Mouse (Mus musculus) cerebellum, adult 11-12 months (tissue): ENCODE measurements around the gene Mamdc2.
"Not testable (repeated sequence)": the region's sequence is repeated elsewhere in the genome, so short reads cannot be mapped to it uniquely, and the experiment has no call there.

ENCODE experiments used
- DNase-seq: peaks from one replicate; pipeline ENCODE4 v3.0.0; 2022

The Mamdc2 gene

DNA sequence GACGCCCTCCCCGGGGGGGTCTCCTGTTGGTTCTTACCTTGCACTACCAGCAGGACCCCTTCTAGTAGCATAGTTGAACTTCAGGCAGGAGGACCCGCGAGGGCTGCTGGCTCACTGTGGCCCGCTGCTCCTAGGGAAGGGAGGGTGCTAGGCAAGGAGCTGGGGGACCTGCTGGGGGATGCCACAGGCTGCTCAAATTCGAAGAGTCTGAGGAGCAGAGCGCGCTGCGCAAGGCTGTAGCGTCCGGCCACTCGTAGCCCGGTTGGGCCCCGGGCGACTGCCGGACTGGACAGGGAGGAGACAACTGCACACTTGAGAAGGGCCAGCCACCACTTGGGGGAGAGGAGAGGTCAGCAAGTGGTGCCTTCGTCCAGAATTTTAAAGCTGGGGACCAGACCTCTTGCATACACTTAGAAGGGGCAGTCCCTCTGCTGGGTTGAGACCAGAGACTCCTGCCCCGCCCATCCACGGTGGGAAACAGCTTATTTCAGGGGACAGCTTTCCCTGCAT is at the start of gene Mamdc2:
TSS of gene Mamdc2 (minus strand) at position 455 of the 510 bp plus-strand sequence.
- peak; percentile 16 for DNase-seq

DNA sequence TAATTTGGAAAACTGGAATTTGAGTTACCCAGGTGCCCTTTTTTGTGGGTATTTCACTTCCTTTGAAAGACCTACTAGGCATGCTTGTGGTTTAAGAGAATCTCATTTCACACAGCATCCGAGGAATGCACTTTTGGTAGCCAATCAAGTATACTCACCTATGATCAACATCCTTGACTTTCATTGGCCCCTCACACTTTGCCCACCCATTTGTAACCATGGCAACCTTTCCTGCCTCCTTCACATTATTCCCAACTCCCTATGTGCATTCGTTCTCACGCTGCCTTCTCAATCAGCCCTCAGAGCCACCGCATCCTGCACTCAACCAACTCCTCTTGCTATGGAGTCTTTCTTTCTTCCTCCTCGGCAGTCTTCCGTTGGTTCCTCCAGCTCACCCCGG is 49.8 kb upstream of the Mamdc2 start:
- DNase-seq = no peak

DNA sequence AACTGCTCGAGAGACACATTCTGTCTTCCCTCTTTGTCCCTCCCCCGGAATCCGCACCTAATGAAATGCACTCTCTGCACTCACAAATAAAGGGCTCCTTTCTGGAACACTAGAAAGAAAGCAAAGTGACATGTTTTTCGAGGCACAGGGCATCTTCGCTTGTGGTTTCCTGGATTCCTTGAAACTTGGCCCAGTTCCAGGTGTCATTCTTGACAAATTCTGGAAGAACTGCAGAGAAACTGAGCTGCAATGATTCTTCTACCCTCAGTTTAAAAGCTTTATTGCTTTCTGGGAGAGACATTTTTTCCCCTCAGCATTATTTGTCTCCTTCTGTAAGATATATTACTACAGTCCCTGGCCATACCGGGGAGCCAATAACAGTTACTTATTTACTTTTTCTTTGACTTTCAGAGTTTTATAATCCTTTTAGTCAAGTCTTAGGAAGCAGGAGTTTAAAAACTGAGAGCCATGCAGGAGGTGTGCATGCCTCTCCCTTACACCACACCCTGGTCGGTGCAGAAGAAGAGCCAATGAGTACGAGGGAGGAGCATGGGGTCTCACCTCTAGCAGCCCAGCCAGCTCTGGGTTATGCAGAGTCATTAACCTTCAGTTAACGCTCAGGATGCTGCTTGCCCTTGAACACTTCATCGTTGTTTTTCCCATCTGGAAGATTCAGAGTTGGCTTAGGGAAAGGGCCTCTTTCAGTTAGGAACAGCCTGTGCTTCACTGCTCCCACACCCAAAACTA is 49.1 kb upstream of the Mamdc2 start:
- no peak for DNase-seq

DNA sequence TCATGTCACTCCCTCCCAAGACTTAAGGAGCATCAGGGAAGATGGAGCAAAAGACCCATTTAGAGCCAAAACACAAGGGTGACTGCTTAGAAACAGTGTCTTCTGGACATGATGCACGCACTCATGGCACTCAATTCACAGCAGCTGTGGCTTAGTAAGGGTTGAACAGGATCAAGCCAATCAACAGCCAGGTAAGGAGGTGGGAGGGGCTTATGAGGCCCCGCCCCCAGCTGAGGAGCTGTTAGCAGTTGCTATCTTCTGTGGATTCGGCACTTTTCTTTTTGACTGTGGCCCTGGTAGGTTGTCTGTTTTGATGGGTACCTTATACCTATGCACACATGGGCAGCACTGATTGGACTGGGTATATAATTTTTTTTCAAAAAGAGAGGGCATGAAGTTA is 48.3 kb upstream of the Mamdc2 start:
- no peak for DNase-seq

DNA sequence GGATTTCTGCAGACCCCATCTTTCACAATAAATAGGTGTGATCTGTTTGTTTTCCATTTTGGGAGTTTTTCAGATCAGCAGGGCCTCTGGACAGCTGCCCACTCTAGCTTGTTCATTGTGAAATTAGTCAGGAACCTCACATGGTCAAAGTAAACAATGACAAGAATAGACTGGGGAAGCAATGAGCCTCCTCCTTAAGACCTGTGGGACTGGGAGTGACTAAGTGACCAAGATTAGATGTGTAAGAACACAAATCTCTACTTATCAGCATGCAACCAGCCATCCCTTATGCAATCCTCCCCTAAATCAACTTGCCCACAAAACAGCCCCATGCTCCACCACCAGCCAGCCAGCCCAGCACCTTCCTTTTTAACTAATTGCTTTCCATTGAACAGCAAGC is 44.4 kb upstream of the Mamdc2 start:
- no peak for DNase-seq

DNA sequence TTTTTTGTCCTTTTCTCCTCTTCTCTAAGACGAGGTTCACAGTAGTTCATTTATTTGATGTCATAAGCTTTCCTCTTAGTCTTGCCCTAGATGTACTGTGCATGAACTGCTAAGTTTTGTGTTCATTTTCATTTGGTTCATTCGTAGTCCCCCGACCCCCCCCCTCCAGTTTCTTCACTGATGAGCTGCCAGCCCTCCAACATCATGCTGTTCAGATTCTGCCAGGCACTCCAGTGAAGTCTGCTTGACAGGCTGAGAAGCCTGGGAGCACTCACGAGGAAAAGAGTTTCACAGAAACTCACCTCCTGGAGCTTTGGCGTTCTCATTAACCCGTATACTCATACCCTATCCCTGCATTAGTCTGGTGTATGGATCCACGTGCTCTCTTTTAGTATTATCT is 42.5 kb upstream of the Mamdc2 start:
- DNase-seq = not testable (repeated sequence)

DNA sequence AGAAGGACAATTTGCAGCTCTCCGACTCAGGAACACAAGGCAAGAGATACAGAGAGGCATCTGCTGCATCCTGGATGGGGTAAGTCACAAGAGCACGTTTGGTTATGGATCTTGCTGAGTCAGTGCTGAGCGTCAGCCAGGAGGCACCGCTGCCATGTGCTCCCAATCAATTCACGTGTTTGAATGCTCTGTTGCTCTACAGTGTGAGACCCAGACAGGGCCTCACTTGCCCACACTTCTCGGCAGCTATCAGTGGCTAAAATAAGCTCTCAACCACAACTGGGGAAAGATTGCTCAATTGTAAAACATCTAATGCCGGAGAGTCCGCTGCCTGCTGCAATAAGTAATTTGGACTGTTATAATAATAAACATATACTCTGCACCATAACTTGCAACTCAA is 41.5 kb upstream of the Mamdc2 start:
- DNase-seq = no peak

DNA sequence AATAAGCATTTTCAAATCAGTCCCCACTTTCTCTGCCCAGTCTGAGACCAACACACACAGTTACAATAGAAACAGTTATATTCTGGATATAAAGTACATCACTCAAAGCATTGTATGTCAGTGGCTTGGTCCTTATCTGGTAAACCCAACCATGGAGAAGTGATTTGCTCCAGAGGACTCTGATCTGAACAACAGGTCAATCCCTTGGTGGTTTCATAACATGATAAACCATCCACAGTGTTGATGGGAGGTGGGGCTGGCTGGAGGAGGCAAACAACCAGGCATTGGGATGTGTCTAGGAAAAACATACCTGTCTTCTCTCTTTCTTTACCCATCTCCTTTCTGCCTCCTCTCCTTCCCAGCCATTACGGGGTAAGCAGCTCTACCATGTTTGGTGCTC is 39.2 kb upstream of the Mamdc2 start:
- no peak for DNase-seq

DNA sequence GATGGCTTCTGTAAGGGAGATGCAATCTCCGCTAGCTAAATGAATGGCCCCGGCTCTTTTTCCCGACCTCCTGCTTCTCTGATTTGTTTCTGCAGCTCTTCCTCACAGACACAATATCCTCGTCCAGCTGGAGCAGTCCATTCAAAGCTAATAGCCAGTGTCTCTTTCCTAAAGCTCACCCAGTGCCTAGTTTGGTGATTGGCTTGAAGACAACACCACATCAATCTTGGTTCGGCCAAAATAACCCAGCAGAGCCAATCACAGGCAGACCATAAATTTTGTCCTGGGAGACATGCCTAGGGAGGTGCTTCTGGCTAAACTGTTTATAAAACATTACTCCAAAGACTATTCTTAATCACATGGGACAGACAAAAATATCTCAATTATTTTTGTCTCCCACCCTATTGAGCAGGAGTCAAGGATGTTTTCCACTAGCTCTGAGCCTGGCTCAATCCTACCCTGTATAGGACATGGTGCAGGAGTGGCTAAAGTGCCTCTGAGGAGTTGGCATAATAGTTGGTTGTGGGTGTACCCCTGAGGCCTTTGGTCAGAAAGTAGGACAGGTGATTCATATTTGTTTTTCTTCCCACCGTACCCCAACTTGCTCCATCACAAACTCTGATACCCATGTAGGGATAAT is 38.5 kb upstream of the Mamdc2 start:
- no peak for DNase-seq

DNA sequence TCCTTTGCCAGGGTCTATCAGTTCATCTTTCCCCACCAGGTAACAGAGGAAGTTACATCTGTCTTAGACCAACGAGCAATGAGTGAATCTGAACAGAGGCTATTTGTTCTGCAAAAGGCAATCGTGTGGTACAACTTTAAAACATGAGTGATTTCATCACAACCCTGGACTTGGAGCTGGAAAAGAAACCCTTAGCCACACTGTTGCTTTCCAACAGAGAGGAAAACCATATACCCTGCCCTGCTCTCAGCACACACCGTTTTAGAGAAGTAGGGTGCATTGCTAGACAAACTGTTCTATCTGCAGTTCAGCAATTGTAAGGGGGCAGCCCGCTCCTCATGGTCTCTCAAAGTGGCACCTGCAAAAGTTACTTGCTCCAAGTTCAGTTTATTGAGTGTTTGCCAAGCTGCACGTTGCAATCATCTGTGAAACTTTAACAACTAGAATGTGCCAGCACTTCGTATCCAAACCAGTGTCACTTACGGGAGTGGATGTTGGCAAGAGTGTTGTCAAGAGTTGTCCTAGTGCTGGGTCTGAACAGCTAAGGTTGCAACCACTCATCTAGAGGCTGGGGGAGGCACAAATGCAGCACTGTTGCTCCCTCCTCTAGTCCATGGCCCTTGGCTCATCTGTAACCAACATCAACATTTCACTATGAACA is 37.8 kb upstream of the Mamdc2 start:
- no peak for DNase-seq

DNA sequence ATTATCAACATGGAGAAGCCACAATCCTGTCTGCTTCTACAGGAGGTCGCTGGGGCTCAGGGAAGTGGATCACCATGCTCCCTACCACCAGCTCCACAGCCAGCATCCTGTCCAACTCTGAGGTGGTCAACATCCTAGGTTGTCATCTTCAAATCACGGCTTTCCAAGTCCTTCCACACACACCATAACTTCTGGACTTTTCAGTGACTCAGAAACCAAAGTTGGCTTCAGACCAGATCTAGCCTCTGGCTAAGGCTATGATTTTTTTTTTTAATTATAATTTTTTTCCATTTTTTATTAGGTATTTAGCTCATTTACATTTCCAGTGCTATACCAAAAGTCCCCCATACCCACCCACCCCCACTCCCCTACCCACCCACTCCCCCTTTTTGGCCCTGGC is 34.3 kb upstream of the Mamdc2 start:
- DNase-seq = not testable (repeated sequence)

DNA sequence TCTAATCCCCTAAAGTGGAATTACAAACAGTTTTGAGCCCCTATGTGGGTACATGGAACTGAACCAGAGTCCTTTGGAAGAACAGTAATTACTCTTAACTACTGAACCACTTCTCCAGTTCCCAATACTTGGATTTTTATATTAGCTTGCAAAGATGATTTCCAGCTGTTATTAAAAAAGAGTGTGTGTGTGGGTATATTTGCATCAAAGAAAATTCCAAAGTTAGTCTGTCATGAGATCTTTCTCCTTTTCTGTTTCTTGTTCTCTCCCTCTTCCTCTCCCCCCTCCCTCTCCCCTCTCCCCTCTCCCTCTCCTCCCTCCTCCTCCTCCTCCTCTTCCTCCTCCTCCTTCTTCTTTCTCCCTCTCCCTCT is 31.3 kb upstream of the Mamdc2 start:
- no peak for DNase-seq

DNA sequence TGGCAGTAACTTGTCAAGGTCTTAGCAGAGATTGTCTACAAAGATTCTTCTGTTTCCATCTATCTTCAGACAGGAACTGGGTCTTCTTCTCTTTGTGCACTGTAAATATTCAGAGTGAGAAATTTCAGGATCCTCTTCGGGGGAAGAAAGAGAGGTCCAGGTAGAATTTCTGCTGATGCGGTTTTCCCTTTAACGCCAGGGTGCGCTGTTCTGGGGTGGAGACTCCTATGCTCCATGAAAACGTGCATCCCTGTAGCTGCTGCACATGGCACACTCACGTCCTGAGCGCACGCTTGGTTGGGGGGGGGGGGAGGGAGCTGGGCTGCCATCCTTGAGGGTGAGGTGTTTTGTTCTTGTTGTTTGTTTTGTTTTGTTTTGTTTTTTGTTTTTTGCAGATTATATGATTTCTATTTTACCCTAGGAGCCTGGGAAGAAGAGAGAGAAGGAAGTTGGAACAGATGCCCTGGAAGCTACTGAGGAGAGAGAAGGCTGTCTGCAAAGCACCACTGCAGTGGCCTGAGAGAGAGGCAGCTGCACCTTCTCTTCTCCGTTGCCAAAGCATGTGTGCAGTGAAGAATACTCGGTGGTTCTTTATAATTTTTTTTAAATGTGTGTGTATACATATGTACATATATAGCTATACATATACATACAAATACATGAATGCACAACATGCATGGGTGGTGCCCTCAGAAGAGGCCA is 30.8 kb upstream of the Mamdc2 start:
- peak; percentile 28 for DNase-seq

DNA sequence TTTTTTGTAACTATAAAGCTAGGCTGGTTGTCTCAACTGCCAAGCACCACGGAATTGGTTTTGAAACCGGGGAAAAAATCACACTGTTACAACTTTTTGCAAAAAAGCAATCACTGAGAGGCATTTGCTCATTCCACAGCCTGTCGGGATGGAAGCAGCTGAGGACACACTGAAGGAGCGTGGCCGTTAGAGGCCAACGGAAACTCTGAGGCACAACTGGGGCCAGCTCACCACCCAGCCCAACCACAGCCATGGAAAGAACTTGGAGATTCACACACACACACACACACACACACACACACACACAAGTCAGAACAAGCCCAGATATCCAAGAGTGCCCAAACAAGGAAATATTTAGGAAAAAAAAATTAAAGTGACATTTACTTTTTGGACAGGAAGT is 29.6 kb upstream of the Mamdc2 start:
- DNase-seq = no peak

DNA sequence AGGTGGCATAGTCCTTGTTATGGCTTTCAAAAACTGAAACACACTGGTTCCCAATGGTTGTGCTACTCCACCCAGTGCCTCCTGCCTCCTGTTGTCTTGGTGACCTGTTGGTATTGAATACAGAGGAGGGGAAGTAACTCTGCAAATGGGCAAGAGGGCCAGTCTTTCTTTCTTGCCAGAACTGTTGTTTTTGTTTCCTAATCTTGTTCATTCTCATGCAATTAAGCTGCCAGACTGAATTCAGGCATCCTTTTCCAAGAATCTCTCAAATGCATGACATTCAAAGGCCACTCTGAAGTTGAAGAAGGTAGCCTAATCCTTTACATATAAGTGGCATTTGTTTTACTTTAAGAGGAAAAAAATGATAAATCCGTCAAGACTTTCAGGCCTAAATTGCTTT is 19.6 kb upstream of the Mamdc2 start:
- no peak for DNase-seq

DNA sequence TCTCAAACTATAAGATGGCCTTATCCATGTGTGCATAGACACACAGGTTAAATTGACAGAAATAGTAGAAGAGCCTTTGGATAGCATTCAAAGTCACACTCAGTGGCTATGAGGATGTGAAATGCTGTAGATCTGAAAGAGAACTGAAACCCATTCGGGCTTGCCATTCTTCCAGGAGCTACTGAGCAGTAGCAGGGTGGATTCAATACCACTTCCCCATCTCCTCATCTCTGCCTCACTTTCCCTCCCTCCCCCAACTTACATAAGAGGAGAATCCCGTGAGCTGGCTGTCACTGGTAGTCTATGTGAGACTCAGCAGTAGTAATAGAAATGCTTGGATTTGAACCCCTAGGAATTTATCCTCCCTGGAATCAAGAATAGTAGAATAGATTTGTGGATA is 18.8 kb upstream of the Mamdc2 start:
- no peak for DNase-seq

DNA sequence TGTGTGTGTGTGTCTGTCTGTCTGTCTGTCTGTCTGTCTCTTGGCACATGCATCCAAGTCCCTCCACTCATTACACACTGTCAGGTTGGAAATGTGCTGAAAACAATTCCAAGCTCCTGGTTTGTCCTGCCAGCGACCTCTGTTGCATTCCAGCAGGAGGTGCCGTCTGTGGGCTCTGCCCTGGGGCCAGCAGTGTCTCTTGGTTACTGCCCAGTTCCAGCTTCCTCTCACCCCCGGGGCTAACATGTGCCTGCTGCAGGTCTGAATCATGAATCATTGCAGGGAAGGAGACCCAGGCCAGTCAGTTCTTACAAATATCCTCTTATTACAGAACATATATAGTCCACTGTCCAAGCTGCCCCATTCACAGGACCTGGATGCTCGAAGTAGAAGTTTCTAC is 9.2 kb upstream of the Mamdc2 start:
- DNase-seq = no peak

DNA sequence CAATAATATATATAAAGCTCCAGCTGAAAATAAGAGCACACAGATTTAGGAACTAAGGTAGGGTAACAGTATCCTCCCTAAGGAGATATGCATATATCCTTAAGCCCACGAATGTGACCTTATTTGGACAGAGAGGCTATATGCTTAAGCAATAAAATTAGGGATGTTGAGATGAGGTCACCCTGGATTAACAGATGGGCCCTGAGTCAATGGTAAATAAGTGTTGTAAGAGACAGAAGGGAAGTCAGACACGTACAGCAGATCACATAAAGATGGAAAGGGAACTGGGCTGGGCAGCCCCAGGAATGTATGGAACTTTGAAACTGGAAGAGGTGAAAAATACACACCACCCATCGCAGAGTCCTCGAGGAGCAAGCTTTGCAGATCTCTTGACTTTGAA is 3.1 kb upstream of the Mamdc2 start:
- no peak for DNase-seq

DNA sequence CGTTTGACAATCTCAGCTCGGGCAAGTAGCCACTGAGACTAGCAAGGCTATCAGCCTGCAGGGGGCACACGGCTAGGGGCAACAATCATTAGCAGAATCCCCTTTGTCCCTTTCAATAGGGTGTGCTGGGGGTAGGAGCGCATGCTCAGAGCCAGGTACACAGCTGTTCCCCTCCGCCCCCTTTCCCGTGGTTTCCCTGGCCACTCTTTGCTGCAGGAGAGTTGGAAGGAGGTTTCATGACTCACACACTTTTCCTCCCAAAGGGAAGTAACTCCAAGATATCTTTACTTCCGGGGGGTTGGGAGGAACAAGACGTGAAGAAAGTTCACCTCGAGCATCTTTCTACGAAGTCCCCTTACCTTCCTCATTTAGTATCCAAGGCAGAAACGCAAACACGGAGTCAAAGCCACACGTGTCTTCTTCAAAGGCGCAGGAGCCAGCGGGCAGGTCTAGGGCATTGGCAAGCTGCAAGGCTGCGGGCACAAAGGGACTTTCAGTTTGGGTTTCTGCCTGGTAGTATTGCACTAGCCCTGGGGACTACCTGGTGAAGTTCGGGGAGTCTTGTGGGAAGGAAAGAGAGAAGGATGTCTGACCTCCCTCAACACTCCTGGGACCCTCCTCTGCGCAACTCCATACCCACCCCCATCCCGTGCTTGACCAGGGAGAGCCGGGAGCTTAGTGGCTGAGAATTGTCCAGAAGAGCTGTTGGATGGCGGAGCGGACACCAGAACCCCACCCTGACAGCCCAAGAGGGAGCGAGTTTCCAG is 838 bp downstream of the Mamdc2 start:
- DNase-seq = peak; percentile 23

DNA sequence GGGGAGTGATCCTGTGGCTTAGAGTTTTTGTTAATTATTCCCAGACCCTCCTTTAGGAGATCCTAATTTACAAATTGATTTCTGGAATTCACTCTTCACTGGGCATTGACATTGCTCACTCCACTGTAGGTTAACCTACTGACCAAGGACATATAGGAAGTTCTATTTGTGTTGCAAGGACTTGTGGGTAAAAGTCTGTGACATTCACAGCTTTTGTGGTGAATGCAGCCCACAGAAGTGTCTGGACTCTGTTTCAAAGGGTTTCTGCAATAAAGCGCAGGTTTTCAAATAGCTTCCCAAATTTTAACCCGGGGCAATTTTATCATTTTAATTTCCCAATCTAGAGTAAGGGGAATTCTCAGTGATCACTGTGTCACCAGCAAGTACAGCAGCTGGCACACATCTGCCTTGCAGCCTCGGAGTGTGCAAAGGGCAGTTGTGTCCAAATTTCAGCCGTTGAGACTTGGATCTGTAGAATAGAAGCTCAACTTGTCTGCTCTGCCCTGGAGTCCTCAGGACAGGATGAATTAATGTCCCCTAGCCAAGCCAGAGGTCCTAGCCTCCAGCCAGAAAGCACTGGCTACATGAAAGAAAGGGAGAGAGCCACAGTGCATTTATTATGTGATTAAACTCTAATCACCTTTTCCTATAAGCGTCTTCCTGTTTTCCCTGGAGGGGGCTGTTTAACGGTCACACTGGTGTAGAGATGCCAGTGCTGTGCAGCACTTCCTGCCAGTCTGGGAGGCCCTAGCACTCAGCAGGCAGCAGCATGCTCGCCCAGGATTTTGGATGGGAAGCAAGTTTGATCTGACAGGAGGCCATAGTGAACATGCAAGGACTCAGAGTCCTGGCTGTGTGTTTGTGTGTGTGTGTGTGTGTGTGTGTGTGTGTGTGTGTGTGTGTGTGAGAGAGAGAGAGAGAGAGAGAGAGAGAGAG is 3.1 kb downstream of the Mamdc2 start:
- peak; percentile 18 for DNase-seq

DNA sequence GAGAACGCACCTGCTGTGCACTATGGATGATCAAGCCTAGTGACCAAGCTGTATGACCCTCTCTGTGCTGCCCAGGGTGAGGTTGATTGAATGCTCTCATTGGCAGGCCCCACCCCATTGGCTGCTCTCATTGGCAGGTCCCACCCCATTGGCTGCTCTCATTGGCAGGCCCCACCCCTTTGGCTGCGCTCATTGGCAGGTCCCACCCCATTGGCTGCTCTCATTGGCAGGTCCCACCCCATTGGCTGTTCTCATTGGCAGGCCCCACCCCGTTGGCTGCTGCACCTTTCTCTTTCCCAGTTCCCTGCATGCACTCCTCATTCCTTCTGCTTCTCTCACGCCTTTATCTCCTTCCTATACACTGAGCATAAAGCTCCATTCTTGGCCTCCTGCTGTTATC is 12.5 kb downstream of the Mamdc2 start:
- DNase-seq = no peak

DNA sequence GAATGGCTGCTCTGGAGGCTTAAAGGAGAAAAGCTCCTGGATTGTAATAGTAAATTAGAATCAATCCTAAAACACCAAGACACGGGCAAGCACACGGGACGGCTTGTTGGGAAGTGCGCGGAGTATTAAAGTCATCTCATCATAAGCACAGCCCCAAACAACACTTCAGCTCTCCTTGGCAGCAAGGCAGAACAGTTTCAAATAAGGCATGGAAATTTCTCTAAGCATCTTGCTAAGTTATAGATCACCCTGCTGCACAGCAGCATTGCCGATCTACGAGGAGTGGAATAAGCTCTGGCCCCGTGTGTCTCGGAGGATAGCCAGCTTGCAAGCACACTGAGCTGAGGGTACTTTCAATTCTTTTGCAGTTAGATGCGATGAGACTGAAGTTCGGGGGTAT is 13.8 kb downstream of the Mamdc2 start:
- no peak for DNase-seq
